Mouse (Mus musculus) embryonic fibroblast, embryonic 13.5 days (primary cell): ENCODE data around the gene Gm10642.

Source experiments
- CTCF ChIP-seq: IDR thresholded peaks from 2 replicates; pipeline ENCODE4 v1.5.1; 2011; ENCODE audit warnings: mild to moderate bottlenecking, control low read depth, low read length, moderate library complexity, borderline replicate concordance; ENCODE audit not compliant: insufficient read depth
- POLR2A ChIP-seq: IDR thresholded peaks from 2 replicates; pipeline ENCODE4 v1.6.1; 2011; ENCODE audit warnings: low read depth, mild to moderate bottlenecking, control low read depth, low read length, moderate library complexity

- TF ChIP-seq POLR2A (no peak), CTCF (no peak)
Observed at GRCm38 (mm10) chr9:70669197-70669596, 13.1 kb downstream of the Gm10642 start.
